Comparison of ENCODE assay signal across 8 mouse cellular contexts in genomic region chr8:119345029-119345682, GRCm38 (mm10). TPM values are rescaled to one million over a fixed set of nuclear protein-coding genes. Genes with fewer than 3 reads are reported as not detected.
A peak's percentile ranks its signal among the peaks of the same experiment; 100 is the strongest.
DNase-seq lines count a peak whose midpoint lies in the region; ATAC-seq and TF ChIP-seq lines count a peak whose summit lies in the region.

No protein-coding gene starts in this region.

- DNase-seq in lung, adult 2 months = no peak
- DNase-seq in lung, postnatal 36 days = no peak
- DNase-seq in ZHBTc4 (ENCODE audit: low read depth, low spot score) (peak; percentile 37), liver (peak; percentile 29)
- no peak for DNase-seq in natural killer cell, adult 2 months (ENCODE audit: low spot score in 2 of 2)
- no peak for DNase-seq in frontal cortex, adult 2 months (ENCODE audit: extremely low spot score in 1 of 2, low spot score in 1 of 2)

- no peaks in the 10 kb centered on the region for H3K27me3 ChIP-seq in forebrain, embryonic 15.5 days
- no peaks in the 10 kb centered on the region for H3K27me3 ChIP-seq in stomach, embryonic 14.5 days (ENCODE audit: control insufficient read depth, insufficient read depth, low read length)

- no peak for TF ChIP-seq POLR2A in lung, adult 2 months (IDR thresholded peaks at IDR 0.05; ENCODE audit: borderline replicate concordance, extremely low read depth, low read depth, low read length)

- no peak for ATAC-seq in forebrain, embryonic 15.5 days (replicated peaks)
- ATAC-seq in stomach, embryonic 14.5 days (ENCODE audit: insufficient number of reproducible peaks, insufficient read depth, low FRiP score, low read depth) = no peak

- H3K4me1 ChIP-seq in lung, adult 2 months (ENCODE audit: control insufficient read depth, insufficient read depth, low read length) = peaks cover 3% of the 10 kb centered on the region; the same call in 1 of the 2 replicates
- H3K4me1 ChIP-seq in forebrain, embryonic 15.5 days = peaks cover 11% of the 10 kb centered on the region
- peaks cover 6% of the 10 kb centered on the region for H3K4me1 ChIP-seq in stomach, embryonic 14.5 days (ENCODE audit: control insufficient read depth, insufficient read depth, low read length)

- H3K9ac ChIP-seq in forebrain, embryonic 15.5 days (replicated peaks) = peak overlapping the region; percentile 99
- peak overlapping the region; percentile 95 for H3K9ac ChIP-seq in stomach, embryonic 14.5 days (replicated peaks; ENCODE audit: low read depth, low read length)

- no peak overlapping the region for H3K27ac ChIP-seq in forebrain, embryonic 15.5 days (replicated peaks)
- no peak overlapping the region for H3K27ac ChIP-seq in stomach, embryonic 14.5 days (ENCODE audit: low read length)

- peaks cover 34% of the 10 kb centered on the region for H3K36me3 ChIP-seq in forebrain, embryonic 15.5 days
- peaks cover 32% of the 10 kb centered on the region for H3K36me3 ChIP-seq in stomach, embryonic 14.5 days (ENCODE audit: control insufficient read depth, insufficient read depth, low read length)

- H3K9me3 ChIP-seq in forebrain, embryonic 15.5 days = no peaks in the 10 kb centered on the region
- no peaks in the 10 kb centered on the region; the same call in 1 of the 2 replicates for H3K9me3 ChIP-seq in stomach, embryonic 14.5 days (ENCODE audit: control insufficient read depth, low read depth, low read length)

- TF ChIP-seq CTCF in lung, adult 2 months (IDR thresholded peaks at IDR 0.05; ENCODE audit: insufficient read depth, low read length) = no peak

- peak overlapping the region; percentile 94 for H3K4me3 ChIP-seq in lung, adult 2 months (replicated peaks; ENCODE audit: extremely low read depth, low read depth, low read length)
- peak overlapping the region; percentile 100 for H3K4me3 ChIP-seq in forebrain, embryonic 15.5 days
- peak overlapping the region; percentile 98 for H3K4me3 ChIP-seq in stomach, embryonic 14.5 days (ENCODE audit: low read depth, low read length)

- 37% methylated on average over 22 of the region's 22 CpGs for WGBS in lung, adult 2 months
- WGBS in forebrain, embryonic 15.5 days = 56% methylated on average over 22 of the region's 22 CpGs
- WGBS in stomach, embryonic 14.5 days = 56% methylated on average over 22 of the region's 22 CpGs

- peak overlapping the region; percentile 54 for H3K4me2 ChIP-seq in forebrain, embryonic 15.5 days (replicated peaks)
- peak overlapping the region; percentile 63 for H3K4me2 ChIP-seq in stomach, embryonic 14.5 days (replicated peaks; ENCODE audit: low read depth, low read length)

RNA-seq across cellular contexts. Expression of gene Hsbp1, which starts 0.9 kb away (rescaled TPM):
- 90.7 and 130 TPM in 2 replicates for polyA plus RNA-seq in lung, adult 2 months (2012; rRNA removed)
- 586 and 605 TPM in 2 replicates for polyA plus RNA-seq in forebrain, embryonic 15.5 days (2015; fragmentation: Nextera tagmentation; extraction: Ambion mirVana)
- 333 and 341 TPM in 2 replicates for polyA plus RNA-seq in stomach, embryonic 14.5 days (2014; fragmentation: Nextera tagmentation; extraction: Ambion mirVana)
- polyA plus RNA-seq in frontal cortex, adult 2 months (2012; rRNA removed) = 544 and 587 TPM in 2 replicates

RNA-seq across cellular contexts. Expression of gene Mlycd, which starts 49.5 kb away (rescaled TPM):
- polyA plus RNA-seq in lung, adult 2 months (2012; rRNA removed) = 26.9 and 32.0 TPM in 2 replicates
- polyA plus RNA-seq in forebrain, embryonic 15.5 days (2015; fragmentation: Nextera tagmentation; extraction: Ambion mirVana) = 14.7 and 15.2 TPM in 2 replicates
- 16.7 and 18.7 TPM in 2 replicates for polyA plus RNA-seq in stomach, embryonic 14.5 days (2014; fragmentation: Nextera tagmentation; extraction: Ambion mirVana)
- 23.0 and 24.4 TPM in 2 replicates for polyA plus RNA-seq in frontal cortex, adult 2 months (2012; rRNA removed)

Comparison
In these comparisons a context has a peak if more than half of its experiments do, and no peak if none do; other contexts are left out.
1. DNase-seq: peak in ZHBTc4 (single experiment) and liver (single experiment); none in lung, adult 2 months (single experiment), lung, postnatal 36 days (single experiment), natural killer cell, adult 2 months (0 of 2) and frontal cortex, adult 2 months (0 of 2).
2. Peak in every context shown above with its lines, with median percentiles within 50 percentile points of each other: H3K4me3 ChIP-seq.